Mouse (Mus musculus) midbrain, embryonic 15.5 days (tissue): ENCODE results near the gene Upp2. TPM values are rescaled to one million over a fixed set of nuclear protein-coding genes. Genes with fewer than 3 reads are reported as not detected.

Experiments
- ATAC-seq: fragments of 200-750 bp; cut with Nextera tagmentation; replicated peaks from 2 replicates; pipeline ENCODE4 v1.8.0; 2017; ENCODE audit warnings: moderate TSS enrichment
- H3K27ac ChIP-seq: fragments of 300-500 bp; sonication (generic); 2 replicates; pipeline ENCODE4 v1.5.1; 2015; ENCODE audit warnings: mild to moderate bottlenecking, inconsistent platforms
- H3K27me3 ChIP-seq: fragments of 300-500 bp; sonication (generic); replicated peaks from 2 replicates; pipeline ENCODE4 v1.6.1; 2015; ENCODE audit warnings: inconsistent platforms
- H3K36me3 ChIP-seq: fragments of 300-500 bp; sonication (generic); replicated peaks from 2 replicates; pipeline ENCODE4 v1.6.1; 2015; ENCODE audit warnings: inconsistent platforms
- H3K4me1 ChIP-seq: fragments of 300-500 bp; sonication (generic); 2 replicates; pipeline ENCODE4 v1.6.1; 2015; ENCODE audit warnings: inconsistent platforms
- H3K4me2 ChIP-seq: fragments of 300-500 bp; sonication (generic); 2 replicates; pipeline ENCODE4 v1.6.1; 2015; ENCODE audit warnings: inconsistent platforms, mild to moderate bottlenecking, moderate library complexity
- H3K4me3 ChIP-seq: fragments of 300-500 bp; sonication (generic); 2 replicates; pipeline ENCODE4 v1.5.1; 2015; ENCODE audit warnings: mild to moderate bottlenecking, inconsistent platforms
- H3K9ac ChIP-seq: fragments of 300-500 bp; sonication (generic); 2 replicates; pipeline ENCODE4 v1.6.1; 2015; ENCODE audit warnings: mild to moderate bottlenecking, inconsistent platforms
- H3K9me3 ChIP-seq: fragments of 300-500 bp; sonication (generic); 2 replicates; pipeline ENCODE4 v1.6.1; 2016; ENCODE audit warnings: inconsistent platforms
- WGBS: fragments of 180-500 bp; shearing (Covaris S2); methylation state at CpG from one replicate; pipeline ENCODE4 v1.1.7; 2015; ENCODE audit warnings: mixed read lengths; 5-methylcytosine and 5-hydroxymethylcytosine counted together
- polyA plus RNA-seq: library from polyadenylated mRNA; unstranded; fragments of >200 nt; fragmentation: Nextera tagmentation; extraction: Ambion mirVana; gene quantifications from 2 replicates; pipeline ENCODE4 v1.2.1, GENCODE M21; 2015

The Upp2 gene
- polyA plus RNA-seq, 1 experiment from 2014 or later, result 15.2 TPM

DNA sequence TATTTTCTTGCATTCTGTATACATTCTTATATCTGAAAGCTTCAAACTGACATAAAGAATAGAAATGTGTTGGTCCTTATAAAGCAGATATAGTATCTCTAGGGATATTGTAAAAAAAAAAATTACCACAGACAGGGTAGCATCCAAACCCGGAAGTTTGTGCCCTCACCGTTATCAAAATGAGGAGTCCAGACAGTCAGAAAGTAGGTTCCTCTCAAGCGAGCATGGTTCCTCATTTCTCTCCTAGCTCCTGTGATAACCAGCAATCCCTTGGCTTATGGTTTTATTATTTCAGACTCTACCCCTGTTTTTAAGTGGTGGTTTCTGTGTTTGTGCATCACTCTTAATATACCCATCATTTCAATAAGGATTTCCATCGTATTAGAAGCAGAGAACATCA is 134.5 kb downstream of the Upp2 start:
- WGBS, result 89% methylated on average over 4 of the region's 4 CpGs
- Histone ChIP-seq H3K9ac (no peak overlapping the region), H3K4me3 (no peak overlapping the region), H3K9me3 (no peaks in the 10 kb centered on the region), H3K36me3 (no peaks in the 10 kb centered on the region), H3K27me3 (no peaks in the 10 kb centered on the region), H3K4me2 (no peak overlapping the region), H3K4me1 (no peaks in the 10 kb centered on the region), H3K27ac (no peak overlapping the region)
- ATAC-seq, result no peak

DNA sequence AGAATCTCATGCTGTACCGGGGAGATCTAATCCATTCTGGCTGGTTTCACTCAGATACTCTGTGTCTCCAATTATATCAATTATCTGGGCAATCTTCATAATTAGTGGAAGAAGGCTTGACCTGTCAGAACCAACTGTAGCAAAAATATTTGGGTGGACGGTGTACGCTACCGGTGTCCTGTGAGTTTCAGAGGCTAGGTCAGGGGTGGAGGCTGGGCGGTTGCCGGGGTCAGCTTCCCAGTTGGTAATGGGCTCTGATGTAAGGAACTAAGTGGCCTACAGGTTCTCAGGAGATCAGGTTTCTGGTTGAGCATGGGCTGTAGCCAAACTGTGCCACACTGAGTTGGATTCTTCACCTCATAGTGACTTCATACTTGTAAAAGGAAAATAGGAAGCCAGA is 136.1 kb downstream of the Upp2 start:
- no peak for ATAC-seq
- Histone ChIP-seq H3K4me2 (no peak overlapping the region), H3K9me3 (no peaks in the 10 kb centered on the region), H3K9ac (no peak overlapping the region), H3K27me3 (no peaks in the 10 kb centered on the region), H3K4me1 (no peaks in the 10 kb centered on the region), H3K36me3 (no peaks in the 10 kb centered on the region), H3K27ac (no peak overlapping the region), H3K4me3 (no peak overlapping the region)
- 87% methylated on average over 6 of the region's 6 CpGs for WGBS

DNA sequence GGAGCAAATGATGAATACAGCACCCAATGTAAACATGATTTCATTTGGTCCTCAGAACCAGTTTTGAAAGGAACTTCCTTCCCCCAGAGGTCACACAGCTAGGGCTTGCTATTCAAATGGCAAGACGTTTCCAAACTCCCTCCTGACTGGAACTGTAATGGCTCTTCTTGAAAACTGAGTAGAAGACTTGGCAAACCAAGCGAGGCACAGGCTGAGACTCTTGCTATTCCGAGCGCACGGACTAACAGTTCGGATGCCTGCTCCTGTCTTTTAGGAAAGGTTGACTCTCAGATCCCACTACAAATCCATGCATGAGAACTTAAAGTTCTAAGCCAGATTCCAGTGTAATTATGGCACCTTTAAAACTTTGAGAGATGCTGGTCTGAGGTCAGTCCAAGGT is 136.5 kb downstream of the Upp2 start:
- no peaks in the 10 kb centered on the region for H3K36me3 ChIP-seq
- no peak overlapping the region for H3K27ac ChIP-seq
- H3K4me3 ChIP-seq, result no peak overlapping the region
- H3K4me1 ChIP-seq, result no peaks in the 10 kb centered on the region
- no peak overlapping the region for H3K9ac ChIP-seq
- WGBS, result 88% methylated on average over 6 of the region's 6 CpGs
- ATAC-seq, result no peak
- H3K4me2 ChIP-seq, result no peak overlapping the region
- H3K27me3 ChIP-seq, result no peaks in the 10 kb centered on the region
- no peaks in the 10 kb centered on the region for H3K9me3 ChIP-seq

DNA sequence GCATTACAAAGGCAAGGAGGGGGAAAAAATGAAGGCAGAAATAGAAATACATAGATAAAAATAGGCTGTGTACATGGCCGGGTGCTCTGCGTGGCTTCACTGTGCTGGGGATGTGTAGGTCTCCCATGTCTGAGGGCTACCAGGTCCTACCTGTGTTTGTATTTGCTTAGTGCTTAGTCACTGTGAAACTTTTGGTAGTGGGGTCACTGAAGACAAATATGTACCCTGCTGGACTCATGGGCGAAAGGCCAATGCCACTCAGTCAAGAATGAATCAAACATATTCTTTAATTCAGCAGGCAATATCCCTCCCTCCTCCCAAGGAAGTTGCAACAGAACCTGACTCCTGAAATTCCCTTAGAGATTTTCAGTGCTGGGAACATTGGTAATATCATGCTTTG is 137.5 kb downstream of the Upp2 start:
- WGBS, result 87% methylated on average over 3 of the region's 3 CpGs
- H3K4me3 ChIP-seq, result no peak overlapping the region
- H3K27me3 ChIP-seq, result no peaks in the 10 kb centered on the region
- H3K9ac ChIP-seq, result no peak overlapping the region
- H3K4me1 ChIP-seq, result no peaks in the 10 kb centered on the region
- ATAC-seq, result no peak
- H3K36me3 ChIP-seq, result no peaks in the 10 kb centered on the region
- H3K9me3 ChIP-seq, result no peaks in the 10 kb centered on the region
- no peak overlapping the region for H3K27ac ChIP-seq
- H3K4me2 ChIP-seq, result no peak overlapping the region

DNA sequence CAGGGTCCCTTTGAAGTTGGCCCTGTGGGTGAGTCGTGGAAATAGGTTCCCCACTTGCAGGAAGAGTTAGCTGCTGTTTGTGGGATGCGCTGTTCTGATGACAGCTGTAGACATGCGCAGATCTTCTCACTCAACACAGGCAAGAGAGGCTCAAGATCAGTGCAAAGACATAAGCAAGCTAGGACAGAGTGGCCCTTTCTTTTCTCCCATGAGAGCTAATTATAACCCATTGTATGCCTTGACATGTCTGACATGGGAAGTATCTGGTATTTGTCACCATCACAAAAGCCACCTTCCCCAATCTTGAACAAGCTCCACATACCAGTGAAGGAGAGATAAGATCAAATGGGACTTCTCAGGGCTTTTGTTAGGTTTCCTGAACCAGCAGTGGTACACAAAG is 140.6 kb downstream of the Upp2 start:
- H3K9ac ChIP-seq, result no peak overlapping the region
- ATAC-seq, result no peak
- no peak overlapping the region for H3K4me2 ChIP-seq
- H3K27ac ChIP-seq, result no peak overlapping the region
- 87% methylated on average over 3 of the region's 3 CpGs for WGBS
- no peaks in the 10 kb centered on the region for H3K9me3 ChIP-seq
- H3K4me1 ChIP-seq, result no peaks in the 10 kb centered on the region
- H3K4me3 ChIP-seq, result no peak overlapping the region
- no peaks in the 10 kb centered on the region for H3K27me3 ChIP-seq
- no peaks in the 10 kb centered on the region for H3K36me3 ChIP-seq

DNA sequence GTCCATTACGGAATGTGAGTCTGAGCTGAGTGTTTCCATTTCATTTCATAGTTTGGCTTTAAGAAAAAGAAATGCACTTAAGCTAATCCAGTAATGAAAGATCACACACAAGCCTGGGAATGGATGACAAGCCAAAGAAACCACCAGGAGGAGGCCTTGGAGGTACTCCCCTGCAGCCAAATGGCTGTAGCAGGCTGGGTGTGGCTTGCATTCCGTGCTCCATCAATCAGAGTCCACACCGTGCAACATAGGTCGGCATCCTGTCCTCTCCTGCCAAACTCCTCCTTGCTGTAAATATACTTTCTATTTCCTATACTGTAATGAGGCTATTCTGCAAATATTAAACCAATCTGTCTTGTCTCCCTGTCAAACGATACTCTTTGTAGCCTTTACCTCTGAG is 143.1 kb downstream of the Upp2 start:
- Histone ChIP-seq H3K27ac (no peak overlapping the region), H3K4me1 (no peaks in the 10 kb centered on the region), H3K4me2 (no peak overlapping the region), H3K36me3 (no peaks in the 10 kb centered on the region), H3K4me3 (no peak overlapping the region), H3K9me3 (no peaks in the 10 kb centered on the region), H3K27me3 (no peaks in the 10 kb centered on the region), H3K9ac (no peak overlapping the region)
- no peak for ATAC-seq
- 79% methylated on average over 5 of the region's 5 CpGs for WGBS

DNA sequence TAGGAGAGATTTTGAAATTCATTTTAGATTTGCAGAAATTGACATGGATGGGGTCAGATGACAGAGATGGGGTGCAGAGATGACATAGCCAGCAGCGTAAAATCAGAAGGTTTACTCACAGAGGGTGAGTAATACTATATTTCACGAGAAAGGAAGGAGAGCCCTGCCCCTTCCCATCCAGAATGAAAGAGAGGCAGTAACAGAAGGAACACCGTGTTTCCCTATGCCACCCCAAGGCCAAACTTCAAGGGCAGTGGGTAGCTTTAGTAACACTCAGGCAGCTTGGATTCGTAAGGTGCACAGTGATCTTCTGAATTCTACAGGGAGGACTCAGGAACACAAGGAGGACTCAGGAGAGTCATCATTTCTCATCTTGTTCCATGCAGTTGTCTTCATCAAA is 144.0 kb downstream of the Upp2 start:
- Histone ChIP-seq H3K9me3 (no peaks in the 10 kb centered on the region), H3K9ac (no peak overlapping the region), H3K4me2 (no peak overlapping the region), H3K36me3 (no peaks in the 10 kb centered on the region), H3K4me3 (no peak overlapping the region), H3K4me1 (no peaks in the 10 kb centered on the region), H3K27ac (no peak overlapping the region), H3K27me3 (no peaks in the 10 kb centered on the region)
- no peak for ATAC-seq
- 85% methylated on average over 4 of the region's 4 CpGs for WGBS

DNA sequence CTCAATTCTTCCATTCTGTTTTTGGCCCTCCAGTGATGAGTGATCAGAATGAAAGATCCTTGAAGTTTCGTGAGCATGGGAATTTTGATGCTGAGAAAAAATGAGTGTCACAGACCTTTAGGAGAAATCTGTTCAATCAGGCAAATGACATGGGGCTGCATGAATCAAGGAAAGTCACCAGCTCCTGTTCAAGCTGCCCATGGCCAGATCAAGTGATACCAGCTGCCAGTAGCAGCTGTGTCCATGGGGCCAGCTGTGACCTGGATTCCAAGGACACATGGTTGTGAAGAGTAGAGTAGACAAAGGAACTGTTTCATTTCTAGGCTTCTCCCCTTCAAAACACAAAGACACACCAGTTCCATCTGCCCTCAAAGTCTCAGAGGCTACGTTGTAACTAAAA is 144.4 kb downstream of the Upp2 start:
- H3K36me3 ChIP-seq, result no peaks in the 10 kb centered on the region
- 74% methylated on average over 2 of the region's 2 CpGs for WGBS
- no peak for ATAC-seq
- H3K4me3 ChIP-seq, result no peak overlapping the region
- no peaks in the 10 kb centered on the region for H3K9me3 ChIP-seq
- H3K4me1 ChIP-seq, result no peaks in the 10 kb centered on the region
- no peak overlapping the region for H3K27ac ChIP-seq
- no peak overlapping the region for H3K9ac ChIP-seq
- no peak overlapping the region for H3K4me2 ChIP-seq
- H3K27me3 ChIP-seq, result no peaks in the 10 kb centered on the region

DNA sequence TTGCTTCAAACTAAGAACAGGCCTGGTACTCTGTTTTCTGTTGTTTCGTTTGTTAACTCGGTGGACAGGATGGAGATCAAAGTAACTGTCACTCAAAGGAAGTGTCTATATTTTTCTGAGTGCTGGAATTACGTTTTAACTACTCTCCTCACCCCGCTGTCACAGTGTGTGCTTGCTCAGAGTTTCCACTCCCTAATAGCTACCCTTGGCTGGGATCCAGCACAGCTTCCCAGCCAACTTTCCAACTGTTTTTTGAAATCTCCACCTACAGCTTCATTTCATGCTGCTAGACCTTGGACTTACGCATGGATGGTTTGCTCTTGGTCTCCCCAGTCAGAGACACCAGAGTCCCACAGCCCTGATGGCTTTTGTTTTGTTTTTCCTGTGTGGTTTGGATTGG is 144.8 kb downstream of the Upp2 start:
- Histone ChIP-seq H3K9ac (no peak overlapping the region), H3K36me3 (no peaks in the 10 kb centered on the region), H3K4me2 (no peak overlapping the region), H3K9me3 (no peaks in the 10 kb centered on the region), H3K4me1 (no peaks in the 10 kb centered on the region), H3K27ac (no peak overlapping the region), H3K27me3 (no peaks in the 10 kb centered on the region), H3K4me3 (no peak overlapping the region)
- no peak for ATAC-seq
- WGBS, result 63% methylated on average over 5 of the region's 5 CpGs

DNA sequence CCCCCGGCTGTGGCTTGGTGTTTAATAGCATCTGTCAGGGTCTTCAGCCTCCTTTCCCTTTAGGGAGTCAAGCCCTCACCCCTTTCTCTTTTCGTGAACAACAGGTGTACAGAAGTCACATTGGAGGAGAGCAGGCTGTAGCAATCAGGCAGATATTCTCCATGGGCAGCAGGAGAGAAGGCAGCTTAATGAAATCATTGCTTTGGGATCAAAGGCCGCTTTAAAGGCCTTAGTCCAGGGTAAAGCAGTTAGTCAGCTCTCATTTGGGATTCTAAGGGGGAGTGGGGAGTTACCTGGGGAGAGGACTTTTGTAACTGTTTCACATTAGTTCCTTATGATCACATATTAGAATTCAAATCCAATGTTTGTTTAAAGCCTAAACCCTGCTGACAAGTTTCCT is 150.8 kb downstream of the Upp2 start:
- H3K4me1 ChIP-seq, result no peaks in the 10 kb centered on the region
- H3K4me2 ChIP-seq, result no peak overlapping the region
- H3K27ac ChIP-seq, result no peak overlapping the region
- H3K27me3 ChIP-seq, result no peaks in the 10 kb centered on the region
- no peak overlapping the region for H3K4me3 ChIP-seq
- H3K9me3 ChIP-seq, result 0 out of 2 replicates have a peak, but pooled peaks cover 4% of the 10 kb centered on the region
- 43% methylated on average over 3 of the region's 3 CpGs for WGBS
- no peaks in the 10 kb centered on the region for H3K36me3 ChIP-seq
- H3K9ac ChIP-seq, result no peak overlapping the region
- ATAC-seq, result no peak

DNA sequence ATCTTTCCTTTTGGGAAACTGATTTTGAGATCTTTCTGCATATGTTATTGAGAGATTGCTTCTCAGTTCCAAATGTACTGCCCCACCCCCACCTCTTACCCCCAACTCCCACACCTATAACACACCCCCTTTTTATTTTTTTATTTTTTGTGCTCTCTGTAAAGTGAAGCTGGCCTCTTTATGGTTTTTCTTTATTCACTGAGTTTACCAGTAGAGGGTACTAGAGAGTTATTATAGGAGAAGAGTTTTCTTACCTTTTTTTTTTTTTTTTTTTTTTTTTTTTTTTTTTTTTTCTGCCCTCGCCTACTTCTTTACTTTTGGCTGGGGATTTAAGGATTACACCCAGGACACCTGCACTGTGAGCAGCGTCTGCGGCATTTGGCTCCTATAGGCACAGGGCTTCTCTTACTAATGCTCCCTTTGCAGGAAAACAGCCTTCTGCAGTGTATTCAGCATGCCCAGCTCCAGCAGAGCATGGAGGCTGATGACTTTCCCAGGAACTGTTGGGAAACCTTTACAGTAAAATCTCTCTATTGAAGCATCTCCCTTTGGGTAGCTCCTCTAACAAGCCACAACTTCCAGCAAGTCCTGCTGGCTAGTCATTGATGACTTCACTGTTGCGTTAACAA is 170.2 kb downstream of the Upp2 start:
- no peaks in the 10 kb centered on the region for H3K27me3 ChIP-seq
- H3K4me2 ChIP-seq, result no peak overlapping the region
- no peak overlapping the region for H3K4me3 ChIP-seq
- no peak overlapping the region for H3K9ac ChIP-seq
- H3K4me1 ChIP-seq, result no peaks in the 10 kb centered on the region
- no peaks in the 10 kb centered on the region for H3K9me3 ChIP-seq
- no peak; the same call in 1 of the 2 replicates for ATAC-seq
- 29% methylated on average over 4 of the region's 4 CpGs for WGBS
- H3K27ac ChIP-seq, result no peak overlapping the region
- no peaks in the 10 kb centered on the region for H3K36me3 ChIP-seq

DNA sequence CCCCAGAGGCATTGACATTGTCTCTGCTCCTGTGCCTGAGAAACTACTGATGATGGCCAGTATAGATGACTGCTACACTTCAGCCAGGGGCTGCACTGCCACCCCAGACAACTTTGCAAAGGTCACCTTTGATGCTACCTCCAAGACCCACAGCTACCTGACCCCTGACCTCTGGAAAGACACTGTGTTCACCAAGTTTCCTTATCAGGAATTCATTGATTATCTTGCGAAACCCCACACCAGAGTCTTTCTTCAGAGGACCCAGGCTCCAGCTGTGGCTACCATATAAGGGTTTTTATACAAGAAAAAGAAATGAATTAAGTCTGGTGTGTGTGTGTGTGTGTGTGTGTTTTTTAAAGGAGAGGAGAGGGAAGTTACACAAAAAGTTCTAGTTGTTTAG is 174.1 kb downstream of the Upp2 start:
- Histone ChIP-seq H3K9me3 (no peaks in the 10 kb centered on the region), H3K27ac (no peak overlapping the region), H3K4me1 (no peaks in the 10 kb centered on the region), H3K9ac (no peak overlapping the region), H3K4me2 (no peak overlapping the region), H3K27me3 (no peaks in the 10 kb centered on the region), H3K4me3 (no peak overlapping the region), H3K36me3 (no peaks in the 10 kb centered on the region)
- no peak for ATAC-seq
- 91% methylated on average over 1 of the region's 1 CpGs for WGBS

DNA sequence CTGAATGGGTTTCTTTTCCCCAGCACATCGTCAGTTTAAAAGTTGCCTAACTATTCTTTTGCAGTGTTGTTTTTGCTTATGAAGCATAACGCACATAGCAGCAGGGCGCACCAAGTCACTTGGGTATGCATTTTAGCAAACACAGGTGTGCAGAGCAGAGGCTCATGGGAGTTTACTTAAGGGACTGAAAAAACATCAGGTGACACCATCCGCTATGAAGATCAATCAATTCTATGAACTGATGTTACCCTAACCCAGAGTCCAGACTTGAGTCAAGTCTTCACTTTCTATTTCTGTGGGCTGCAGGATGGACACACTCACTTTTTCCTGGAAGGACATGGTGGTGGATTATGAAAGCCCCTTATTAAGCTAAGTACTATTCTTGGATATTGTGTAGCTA is 174.9 kb downstream of the Upp2 start:
- no peak for ATAC-seq
- Histone ChIP-seq H3K4me1 (no peaks in the 10 kb centered on the region), H3K9ac (no peak overlapping the region), H3K27me3 (no peaks in the 10 kb centered on the region), H3K9me3 (no peaks in the 10 kb centered on the region), H3K27ac (no peak overlapping the region), H3K36me3 (no peaks in the 10 kb centered on the region), H3K4me2 (no peak overlapping the region), H3K4me3 (no peak overlapping the region)
- 97% methylated on average over 4 of the region's 4 CpGs for WGBS
